Mouse (Mus musculus): ENCODE data around the gene Pde10a.

Pde10a gene

DNA sequence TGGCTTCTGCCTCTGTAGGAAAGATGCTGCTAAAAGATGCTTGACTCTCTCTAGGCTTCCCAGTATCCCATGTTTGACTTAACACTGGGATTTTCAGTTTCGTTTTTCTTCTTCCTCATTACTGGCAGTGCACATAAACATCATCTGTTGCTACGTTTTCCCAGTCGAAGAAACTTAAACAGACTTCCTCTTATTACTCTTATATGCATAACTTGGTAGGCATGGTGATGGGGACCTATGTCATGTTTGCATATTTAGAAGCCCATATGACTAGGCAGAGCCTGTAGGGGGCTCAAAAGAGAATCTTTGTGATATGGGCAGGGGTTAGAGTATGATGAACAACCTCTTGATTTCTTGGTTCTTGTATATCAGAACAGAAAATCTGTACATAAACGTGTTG is 224.3 kb downstream of the Pde10a start:
- no peak for DNase-seq (ENCODE audit: low spot score in 2 of 2)

DNA sequence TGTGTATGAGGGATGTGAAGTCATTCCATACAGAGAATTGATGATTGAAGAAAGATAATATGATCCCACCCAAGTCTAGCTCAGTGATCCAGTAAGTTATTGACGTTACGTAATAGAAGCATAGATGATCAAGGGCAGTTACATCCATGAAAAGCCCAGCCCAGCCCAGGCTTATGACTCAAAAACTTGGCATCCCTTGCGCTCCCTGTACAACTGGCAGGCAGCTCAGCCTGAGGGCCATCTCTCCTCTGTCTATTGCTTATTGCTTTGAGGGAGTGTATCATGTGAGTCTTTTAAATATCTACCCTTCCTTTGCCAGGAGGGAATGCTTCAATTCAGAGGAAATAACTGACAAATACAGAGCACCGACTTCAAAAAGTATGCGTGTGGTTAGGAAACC is 232.4 kb downstream of the Pde10a start:
- no peak for DNase-seq (ENCODE audit: low spot score in 2 of 2)

DNA sequence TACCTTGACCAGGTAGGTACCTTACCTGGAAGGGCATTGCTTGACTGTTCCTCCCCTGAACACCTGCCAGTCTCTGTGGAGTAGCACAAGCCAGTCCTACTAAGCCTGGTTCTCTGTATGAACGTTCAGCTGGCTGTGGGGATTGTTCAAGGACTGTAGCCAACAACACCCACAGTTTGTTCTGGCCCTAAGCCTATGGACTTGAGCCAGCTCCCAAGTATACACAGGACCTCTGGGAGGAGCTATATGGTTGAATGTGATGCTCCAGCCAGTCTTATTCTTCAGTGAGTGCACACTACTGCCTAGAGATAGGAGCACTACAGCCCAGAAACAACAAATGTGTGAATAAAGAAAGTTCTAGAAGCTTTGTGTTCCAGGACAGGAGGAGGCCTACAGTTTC is 238.1 kb downstream of the Pde10a start:
- DNase-seq (ENCODE audit: low spot score in 2 of 2) = peak in 1 of 2 experiments; percentile 13

DNA sequence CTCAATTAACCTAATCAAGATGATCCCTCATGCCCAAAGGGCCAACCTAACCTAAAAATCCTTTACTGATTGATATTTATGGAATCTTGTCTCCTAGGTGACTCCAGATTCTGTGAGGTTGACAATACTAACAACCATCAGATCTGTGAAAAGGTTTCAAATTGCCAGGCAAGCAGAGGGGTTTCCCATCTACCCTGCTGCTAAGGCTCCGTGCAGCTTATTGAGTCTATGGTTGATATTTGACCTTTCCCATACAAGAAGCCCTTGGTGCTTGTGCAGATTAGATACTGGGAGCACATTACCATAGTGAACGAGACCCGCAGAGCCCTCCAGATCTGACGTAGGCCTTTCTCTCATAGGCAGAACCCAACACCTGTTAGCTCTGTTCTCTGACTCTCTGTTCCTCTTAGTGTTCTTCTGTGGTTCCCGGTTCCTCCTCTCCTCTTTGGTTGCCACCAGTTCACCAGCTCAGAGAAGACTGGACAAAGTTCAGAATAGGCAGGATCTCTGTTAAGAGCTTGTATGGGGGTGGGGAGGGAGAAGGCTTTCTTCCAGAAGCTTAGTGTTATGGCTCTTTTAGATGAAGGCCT is 240.9 kb downstream of the Pde10a start:
- DNase-seq (ENCODE audit: low spot score in 2 of 2) = no peak

DNA sequence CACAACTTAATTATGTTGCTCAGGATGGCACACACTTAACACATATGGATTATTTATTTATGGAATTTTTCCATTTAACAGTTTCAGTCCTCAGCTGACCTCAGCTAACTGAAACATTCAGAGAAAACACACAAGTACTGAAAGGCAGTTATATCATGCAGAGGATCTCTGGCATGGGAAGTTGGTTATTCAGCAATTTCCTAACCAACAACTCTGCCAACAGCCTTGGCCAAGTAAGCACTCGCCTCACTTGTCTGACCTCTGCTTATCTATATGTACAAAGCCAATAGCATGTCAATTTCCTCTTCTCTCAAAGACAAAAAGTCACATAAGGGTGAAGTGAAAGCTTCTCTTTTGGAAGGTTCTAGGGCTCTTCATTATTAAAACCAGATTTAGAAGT is 244.0 kb downstream of the Pde10a start:
- DNase-seq (ENCODE audit: low spot score in 2 of 2) = no peak

DNA sequence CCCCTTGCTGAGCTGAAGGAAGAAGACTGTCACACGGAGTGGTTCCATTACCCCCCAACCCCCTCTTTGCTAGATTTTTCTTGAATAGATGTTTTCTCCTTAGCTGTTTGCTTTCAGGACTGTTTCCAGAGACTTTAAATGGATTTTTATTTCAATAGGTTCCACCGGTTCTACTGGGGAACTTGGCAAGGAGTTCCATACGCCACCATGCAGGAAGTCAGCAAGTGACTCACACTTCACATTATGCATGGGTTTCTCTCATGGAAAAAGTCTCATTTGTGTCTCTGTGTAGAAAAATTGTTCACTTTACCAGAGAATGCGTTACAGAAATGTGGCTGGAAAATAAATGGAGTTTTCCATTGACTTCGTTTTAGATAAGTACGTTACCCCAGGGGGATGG is 248.2 kb downstream of the Pde10a start:
- DNase-seq (ENCODE audit: low spot score in 2 of 2) = no peak

DNA sequence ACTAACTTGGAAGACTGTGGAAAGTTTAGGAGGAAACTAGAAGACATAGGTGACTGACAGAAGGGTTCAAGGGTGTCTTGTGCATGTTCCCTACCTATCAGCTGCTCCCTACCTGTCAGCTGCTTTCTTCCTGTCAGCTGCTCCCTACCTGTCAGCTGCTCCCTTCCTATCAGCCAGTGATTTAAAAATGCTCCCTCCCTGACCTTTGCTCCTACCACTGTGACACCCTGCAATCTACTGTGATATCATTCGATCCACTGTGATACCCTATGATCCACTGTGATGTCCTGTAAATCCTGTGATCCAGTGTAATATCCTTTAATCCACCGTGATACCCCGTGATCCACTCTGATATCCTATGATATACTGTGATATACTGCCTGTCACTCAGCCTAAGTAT is 249.1 kb downstream of the Pde10a start:
- DNase-seq (ENCODE audit: low spot score in 2 of 2) = no peak

DNA sequence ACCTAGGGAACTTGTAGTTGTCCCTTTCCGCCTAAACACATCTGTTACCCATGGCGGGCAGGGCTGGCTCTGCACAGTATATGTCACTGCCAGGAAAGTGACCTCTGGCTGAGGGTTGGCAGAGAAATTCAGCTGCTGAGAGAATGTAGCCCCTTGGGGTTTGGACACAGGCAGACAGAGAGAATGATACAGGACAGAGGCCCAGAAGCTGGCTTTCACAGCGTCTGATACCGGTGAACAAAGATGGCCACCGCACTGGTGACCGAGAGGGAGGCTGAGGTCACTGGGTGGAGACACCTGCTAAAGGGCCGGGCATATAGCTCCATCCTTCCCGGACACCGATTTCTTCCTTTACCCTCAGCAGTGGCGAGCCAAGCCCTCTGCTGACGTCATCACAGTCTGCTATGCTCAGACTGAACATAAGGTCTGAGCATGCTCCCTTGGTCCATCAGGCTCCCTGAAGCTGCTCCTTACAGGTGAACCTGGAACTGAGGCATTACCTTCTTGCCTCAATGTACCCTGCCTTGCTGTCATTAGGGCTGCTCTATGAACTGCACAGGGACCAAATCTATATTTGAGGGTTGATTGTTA is 250.5 kb downstream of the Pde10a start:
- no peak for DNase-seq (ENCODE audit: low spot score in 2 of 2)

DNA sequence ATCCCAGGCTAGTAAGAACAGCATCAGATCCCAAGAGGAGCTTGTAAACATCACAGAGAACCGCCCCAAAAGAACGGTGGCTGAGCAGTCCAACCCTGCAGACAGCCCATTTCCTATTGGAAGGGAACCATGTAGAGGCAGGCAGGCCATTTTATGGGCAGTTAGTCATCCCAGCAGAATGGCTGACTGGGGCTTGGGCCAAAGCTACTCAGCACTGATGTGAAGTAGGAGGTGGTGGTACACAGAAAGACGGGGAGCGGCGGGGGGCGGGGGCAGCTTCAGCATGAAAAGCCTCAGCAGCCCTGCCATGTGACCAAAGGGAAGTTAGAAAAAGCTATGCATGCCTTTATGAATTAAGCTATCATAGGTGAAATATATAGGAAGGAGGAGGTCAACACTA is 252.5 kb downstream of the Pde10a start:
- DNase-seq (ENCODE audit: low spot score in 2 of 2) = no peak

DNA sequence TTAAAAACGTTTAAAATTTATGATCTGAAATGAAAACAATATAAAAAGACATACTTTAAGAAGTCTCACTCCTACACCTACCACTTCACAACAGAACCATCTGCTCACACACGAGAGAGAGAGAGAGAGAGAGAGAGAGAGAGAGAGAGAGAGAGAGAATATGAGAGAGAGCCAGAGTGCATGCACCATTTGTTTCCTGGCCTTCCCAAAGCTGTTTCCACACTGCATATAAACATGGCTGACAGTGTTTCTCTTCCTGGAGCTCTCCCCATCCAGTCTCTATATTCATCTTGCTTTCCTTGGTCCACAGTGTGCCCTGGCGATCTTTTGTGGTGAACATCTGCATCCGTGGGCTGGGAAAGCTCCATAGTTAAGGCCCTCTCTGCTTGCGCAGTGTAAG is 253.7 kb downstream of the Pde10a start:
- DNase-seq (ENCODE audit: low spot score in 2 of 2) = no peak

DNA sequence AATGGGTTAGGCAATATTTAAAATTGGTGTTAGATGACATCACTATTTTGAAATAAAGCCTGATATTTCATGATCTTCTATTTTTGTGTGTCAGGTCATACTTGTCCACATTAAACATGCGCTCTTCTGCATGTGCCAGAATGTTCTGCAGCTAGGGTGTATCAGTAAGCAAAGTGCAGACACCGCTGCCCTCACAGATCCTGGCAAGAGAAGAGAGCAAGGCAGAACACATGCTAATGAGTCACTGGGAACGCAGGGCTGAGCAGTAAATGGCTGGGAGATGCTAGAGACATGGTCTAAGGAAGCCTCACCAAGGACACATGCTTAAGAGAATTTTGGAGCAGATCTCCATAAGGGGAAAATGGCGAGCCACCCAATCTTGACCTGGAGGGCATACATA is 255.3 kb downstream of the Pde10a start:
- no peak for DNase-seq (ENCODE audit: low spot score in 2 of 2)

DNA sequence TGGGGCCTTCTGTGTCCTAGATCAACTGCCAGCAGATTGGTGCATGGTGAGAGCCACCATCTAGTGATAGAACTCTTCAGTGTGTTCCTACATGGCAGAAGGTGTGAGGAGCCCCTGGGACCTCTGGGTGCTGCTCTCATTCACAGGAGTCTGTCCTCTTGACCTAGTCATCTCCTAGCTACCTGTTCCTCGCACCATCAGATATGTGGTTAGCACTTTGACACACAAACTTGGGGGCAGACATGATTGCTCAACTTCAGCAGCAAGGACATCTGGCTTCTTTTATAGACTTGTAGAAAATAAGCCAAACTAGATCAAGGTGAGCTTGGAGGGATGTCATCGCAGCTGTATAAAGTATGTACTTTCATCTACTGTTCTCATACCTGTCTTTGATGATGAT is 255.9 kb downstream of the Pde10a start:
- no peak for DNase-seq (ENCODE audit: low spot score in 2 of 2)

DNA sequence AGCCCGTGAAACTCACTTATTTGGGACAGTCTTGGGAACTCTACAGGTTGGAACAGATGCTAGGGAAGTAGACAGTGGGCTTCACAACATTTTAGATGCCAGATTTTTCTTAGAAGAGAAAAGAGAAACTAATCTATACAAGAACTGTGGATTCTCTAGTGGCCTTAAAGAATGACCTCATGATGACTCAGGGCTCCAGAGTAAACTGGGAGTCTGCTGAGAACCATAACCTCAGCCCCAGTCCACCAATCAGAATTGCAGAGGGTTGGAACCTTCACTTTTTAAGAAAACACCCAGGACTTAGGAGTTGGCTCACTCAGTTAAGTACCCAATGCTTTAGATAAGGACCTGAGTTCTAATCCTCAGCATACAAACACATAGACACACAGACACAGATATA is 256.4 kb downstream of the Pde10a start:
- DNase-seq (ENCODE audit: low spot score in 2 of 2) = no peak

DNA sequence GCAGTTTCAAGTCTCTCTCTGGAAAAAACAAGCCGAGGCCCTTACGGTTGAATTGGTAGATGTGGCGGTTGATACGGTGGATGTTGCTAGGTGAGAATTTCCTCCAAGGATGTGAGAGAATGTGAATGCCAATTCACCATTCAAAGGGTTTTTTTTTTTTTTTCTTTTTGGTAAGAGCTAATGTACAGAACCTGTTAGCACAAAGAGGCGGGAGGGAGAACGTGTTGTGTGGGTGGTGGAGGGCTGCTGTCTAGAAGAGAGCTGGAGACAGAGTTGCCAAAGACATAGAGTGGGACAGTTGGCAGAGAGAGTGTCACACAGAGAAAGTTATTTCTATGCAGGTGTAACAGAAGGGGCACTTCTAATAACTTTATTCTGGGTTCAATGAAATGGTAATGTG is 260.7 kb downstream of the Pde10a start:
- no peak for DNase-seq (ENCODE audit: low spot score in 2 of 2)

DNA sequence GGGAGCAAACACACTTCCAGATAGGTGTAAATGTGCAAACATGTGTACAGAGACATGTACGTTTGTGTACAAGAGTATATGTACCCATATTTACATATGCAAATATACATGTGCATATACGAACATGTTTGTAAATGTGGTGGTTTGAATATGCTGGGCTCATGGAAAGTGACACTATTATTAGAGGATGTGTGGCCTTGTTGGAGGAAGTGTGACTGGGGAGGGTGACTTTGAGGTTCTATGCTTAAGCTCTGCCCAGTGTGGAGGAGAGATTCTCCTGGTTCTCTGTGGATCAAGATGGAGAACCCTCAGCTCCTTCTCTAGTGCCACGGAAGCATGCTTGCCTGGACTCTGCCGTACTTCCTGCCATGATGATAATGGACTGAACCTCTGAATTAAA is 261.3 kb downstream of the Pde10a start:
- DNase-seq (ENCODE audit: low spot score in 2 of 2) = no peak

DNA sequence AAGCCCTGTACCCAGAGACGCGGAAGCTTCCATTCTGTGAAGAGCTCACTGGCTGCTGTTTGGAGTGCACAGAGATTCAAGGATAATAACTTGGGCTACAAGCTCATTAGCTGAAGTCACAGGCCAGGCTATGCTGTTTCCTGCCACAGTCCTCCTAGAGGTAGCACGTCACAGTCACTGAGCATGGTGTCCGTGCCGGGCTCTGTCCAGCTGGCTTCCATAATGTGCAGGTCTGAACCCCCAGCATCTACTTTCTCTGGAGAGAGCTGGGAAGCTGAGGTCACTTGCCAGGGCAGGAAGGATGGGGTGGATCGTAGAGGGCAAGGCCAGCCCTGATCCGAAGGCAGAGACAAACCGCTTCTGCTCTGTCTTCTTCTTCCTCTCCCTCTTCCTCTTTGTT is 262.6 kb downstream of the Pde10a start:
- no peak for DNase-seq (ENCODE audit: low spot score in 2 of 2)

DNA sequence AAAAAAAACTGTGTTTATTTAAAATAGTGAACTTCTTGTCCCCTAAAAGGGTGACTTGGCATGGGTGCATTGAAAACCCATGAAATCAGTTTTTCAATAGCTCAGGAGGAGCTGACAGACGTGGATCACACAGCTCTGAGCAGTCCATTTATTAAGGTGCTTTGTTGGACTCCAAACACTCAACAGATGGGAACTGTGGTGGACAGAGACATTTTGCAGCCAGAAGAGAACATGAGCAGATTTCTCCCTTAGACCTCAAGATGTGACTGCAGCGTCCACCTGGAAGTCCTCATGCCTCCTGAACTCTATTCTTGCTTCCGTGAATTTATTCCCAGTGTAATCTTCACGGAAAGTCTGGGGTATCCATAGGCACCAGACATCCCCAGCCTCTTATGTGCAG is 266.4 kb downstream of the Pde10a start:
- DNase-seq (ENCODE audit: low spot score in 2 of 2) = no peak

DNA sequence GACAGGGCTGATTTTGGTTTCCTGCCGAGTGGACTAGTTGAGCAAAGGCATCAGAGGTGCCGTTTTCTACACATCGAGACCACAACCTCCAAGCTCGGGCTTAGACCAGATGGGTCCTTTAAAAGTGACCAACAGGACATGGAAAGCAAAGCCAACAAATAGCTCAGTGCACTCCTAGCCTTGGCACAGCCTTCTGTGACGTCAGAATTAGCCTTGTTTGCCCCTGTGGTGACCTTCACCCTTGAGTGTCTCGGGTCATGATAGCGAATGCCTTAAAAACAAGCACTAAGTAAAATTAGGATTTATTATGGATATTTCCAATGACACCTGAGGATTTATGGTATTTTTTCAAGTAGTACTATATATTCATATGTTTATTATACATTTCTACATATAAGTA is 267.4 kb downstream of the Pde10a start:
- DNase-seq (ENCODE audit: low spot score in 2 of 2) = no peak

DNA sequence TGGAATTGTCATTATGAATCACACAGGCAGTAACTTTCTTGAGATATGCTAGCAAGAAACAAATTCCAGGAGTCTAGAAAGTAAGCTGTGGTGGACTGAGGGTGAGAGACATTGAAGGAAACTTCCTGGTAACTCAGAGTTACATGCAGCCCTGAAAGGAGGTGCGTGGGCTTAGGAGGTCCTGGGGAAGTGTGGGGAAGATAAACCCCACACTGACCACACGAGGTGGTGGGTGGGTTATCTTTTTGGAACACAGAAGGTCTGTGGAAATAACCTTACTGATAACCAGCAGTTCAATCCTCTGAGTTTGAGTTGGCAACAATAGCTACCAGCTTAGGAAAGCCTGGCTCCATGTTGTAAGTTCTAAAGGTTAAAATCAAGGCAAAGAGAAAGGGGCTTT is 272.5 kb downstream of the Pde10a start:
- no peak for DNase-seq (ENCODE audit: low spot score in 2 of 2)

DNA sequence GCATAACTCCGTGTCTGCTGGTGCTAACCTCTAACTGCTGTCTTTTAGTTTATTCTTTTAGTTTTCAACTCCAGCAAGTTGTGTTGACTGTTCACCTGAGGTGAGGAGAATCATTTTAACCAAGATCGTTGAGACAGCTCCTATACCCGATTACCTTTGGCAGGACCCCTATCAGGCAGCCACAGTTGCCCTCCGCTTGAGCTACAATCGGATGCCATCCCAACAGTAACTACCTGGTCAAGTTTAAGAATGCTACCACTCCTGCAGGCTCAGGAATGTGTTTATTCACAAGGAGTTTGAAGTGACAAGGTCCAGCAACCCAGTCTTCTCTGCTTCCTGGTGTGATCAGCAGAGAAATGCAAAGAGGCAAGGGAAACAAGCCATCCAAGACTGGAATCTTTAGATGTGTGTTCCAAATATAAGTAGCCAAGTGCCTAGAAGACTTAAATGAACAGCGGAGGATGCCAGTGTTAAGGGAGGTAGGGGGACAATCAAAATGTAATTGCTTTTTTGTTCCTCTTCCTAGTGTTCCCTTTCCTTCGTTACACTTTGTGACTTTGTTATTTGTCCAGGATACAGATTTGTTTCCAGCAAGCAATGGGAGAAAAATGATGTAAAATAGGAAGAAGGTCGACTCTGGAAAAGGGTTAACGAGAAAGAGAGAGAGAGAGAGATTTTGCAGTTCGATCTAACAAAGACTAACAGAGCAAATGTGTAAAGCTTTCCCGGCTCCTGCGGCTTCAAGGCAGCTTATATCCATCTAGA is 273.5 kb downstream of the Pde10a start:
- no peak for DNase-seq (ENCODE audit: low spot score in 2 of 2)

DNA sequence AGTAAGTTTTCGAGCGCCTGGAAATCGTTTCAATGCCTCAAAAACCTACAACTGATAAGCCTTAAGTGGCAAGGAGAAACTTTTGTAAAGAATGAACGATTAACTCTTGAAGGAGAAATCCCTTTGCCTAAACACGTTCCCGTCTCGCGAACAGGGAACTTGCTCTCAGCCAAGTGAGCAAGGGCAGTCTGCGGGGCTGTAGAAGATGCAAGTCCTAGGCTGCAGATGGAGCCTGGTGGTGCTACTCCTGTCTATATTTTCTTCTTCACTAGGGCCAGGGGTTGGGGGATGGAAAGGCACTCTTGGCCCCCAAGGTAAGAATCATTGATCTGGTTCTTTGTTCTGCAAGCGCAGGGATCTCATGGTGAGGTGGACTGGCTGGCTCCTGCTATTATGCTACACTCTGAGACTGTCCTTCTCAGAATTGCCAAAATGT is 274.1 kb downstream of the Pde10a start:
- no peak for DNase-seq (ENCODE audit: low spot score in 2 of 2)

DNA sequence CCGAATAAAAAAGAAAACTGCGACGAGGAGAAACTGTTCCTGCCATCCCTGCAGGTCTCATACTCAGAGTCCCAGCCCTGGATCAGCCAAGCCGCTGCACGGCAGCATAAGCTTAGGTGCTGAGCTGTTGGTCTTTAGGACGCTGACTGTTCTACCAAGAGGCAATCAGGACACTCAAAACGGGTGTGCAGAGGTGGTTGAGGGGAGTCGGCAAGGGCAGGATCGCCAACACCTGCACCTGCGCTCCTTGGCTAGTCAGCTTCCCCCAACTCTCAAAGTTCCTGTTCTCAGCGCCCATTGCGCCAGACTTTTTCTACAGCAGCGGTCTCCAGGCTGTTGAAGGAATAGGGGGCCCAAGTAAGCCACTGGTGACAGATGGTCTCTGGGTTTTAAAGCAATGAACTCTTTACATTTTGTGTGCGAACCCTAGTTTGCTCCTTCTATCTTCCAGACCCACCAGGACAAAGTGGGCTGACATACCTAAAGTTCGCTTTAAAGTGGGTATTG is 274.8 kb downstream of the Pde10a start:
- no peak for DNase-seq (ENCODE audit: low spot score in 2 of 2)

DNA sequence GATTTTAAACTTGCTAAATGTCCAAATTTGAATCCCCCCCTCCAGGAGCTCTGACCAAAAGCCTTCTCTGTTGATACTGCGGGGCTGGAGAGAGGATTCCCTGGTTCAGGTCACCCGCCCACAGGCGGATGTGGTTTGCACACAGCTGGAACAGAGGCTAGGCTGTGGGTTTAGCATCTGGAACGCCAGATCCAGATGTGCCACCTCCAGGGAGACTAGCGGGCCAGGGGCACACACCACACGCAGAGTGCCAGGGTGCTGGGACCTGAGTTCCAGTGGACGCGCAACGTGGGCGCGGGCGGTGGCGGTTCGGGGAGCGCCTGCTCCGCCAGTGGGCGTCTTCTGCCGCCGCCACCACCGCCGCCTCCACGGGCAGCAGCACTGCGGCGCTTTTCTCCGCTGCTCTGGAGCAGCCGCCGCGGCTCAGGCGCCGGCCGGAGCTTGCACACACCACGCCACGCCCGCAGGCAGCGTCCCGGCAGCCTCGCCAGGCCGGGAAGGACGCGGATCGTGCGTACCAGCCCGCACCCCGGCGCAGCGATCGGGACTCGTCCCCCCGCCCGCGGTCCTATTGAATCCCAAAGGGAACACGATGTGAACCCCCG is 275.4 kb downstream of the Pde10a start:
- DNase-seq (ENCODE audit: low spot score in 2 of 2) = peak in 1 of 2 experiments; percentile 53

All from cerebellum, postnatal 4 days (tissue).